Mouse (Mus musculus) thymus, postnatal 0 days (tissue): ENCODE measurements around the gene Hoxd3. TPM values are rescaled to one million over a fixed set of nuclear protein-coding genes. Genes with fewer than 3 reads are reported as not detected.

Experiments
- DNase-seq: peaks from one replicate; pipeline ENCODE4 v3.0.0-alpha.2; 2015; ENCODE audit warnings: low spot score
- polyA plus RNA-seq: library from polyadenylated mRNA; unstranded; fragments of >200 nt; fragmentation: Nextera tagmentation; extraction: Ambion mirVana; gene quantifications from 2 replicates; pipeline ENCODE4 v1.2.1, GENCODE M21; 2015

Hoxd3 gene
- polyA plus RNA-seq, 1 experiment from 2014 or later: 0.10 TPM

- no peak for DNase-seq
Measured at GRCm38 (mm10) chr2:74726973-74727639, 15.4 kb downstream of the Hoxd3 start.

GRCm38 (mm10) chr2:74727640-74728302, 16.0 kb downstream of the Hoxd3 start:
- DNase-seq: no peak

GRCm38 (mm10) chr2:74728303-74728680, 16.6 kb downstream of the Hoxd3 start:
- DNase-seq: no peak

- DNase-seq: no peak
Measured at GRCm38 (mm10) chr2:74730331-74730730, 18.6 kb downstream of the Hoxd3 start.

- DNase-seq: no peak
Measured at GRCm38 (mm10) chr2:74731055-74731454, 19.3 kb downstream of the Hoxd3 start.

- DNase-seq: no peak
Measured at GRCm38 (mm10) chr2:74731799-74732512, 20.2 kb downstream of the Hoxd3 start.

- DNase-seq: no peak
Measured at GRCm38 (mm10) chr2:74732513-74733316, 21.0 kb downstream of the Hoxd3 start.

GRCm38 (mm10) chr2:74733317-74733661, 21.6 kb downstream of the Hoxd3 start:
- no peak for DNase-seq

GRCm38 (mm10) chr2:74733765-74734164, 22.0 kb downstream of the Hoxd3 start:
- no peak for DNase-seq

- DNase-seq: no peak
Measured at GRCm38 (mm10) chr2:74734451-74734850, 22.7 kb downstream of the Hoxd3 start.

GRCm38 (mm10) chr2:74734996-74735811, 23.5 kb downstream of the Hoxd3 start:
- DNase-seq: no peak

GRCm38 (mm10) chr2:74735851-74736687, 24.3 kb downstream of the Hoxd3 start:
- DNase-seq: no peak

- no peak for DNase-seq
Measured at GRCm38 (mm10) chr2:74736688-74737577, 25.2 kb downstream of the Hoxd3 start.

- no peak for DNase-seq
Measured at GRCm38 (mm10) chr2:74737578-74738070, 25.9 kb downstream of the Hoxd3 start.

- no peak for DNase-seq
Measured at GRCm38 (mm10) chr2:74738623-74739475, 27.1 kb downstream of the Hoxd3 start.

GRCm38 (mm10) chr2:74739476-74739800, 27.7 kb downstream of the Hoxd3 start:
- DNase-seq: no peak

GRCm38 (mm10) chr2:74739869-74740268, 28.1 kb downstream of the Hoxd3 start:
- no peak for DNase-seq
